Mouse (Mus musculus): ENCODE measurements at regions not wholly inside any gene's neighbourhood (a gene's known extent, or its start where the extent isn't known, plus 50 kb on each side); places are given as distances from the start of the nearest gene placed in this dataset.
A peak's percentile ranks its signal among the peaks of the same experiment; 100 is the strongest.

- Histone ChIP-seq H3K4me2 (ENCODE audit: insufficient read depth, low read depth, poor library complexity, severe bottlenecking) (no peak overlapping the region), H3K9me3 (replicated peaks; ENCODE audit: low read length) (no peaks in the 10 kb centered on the region), H3K27ac (ENCODE audit: insufficient read depth, low read depth) (no peak overlapping the region), H3K36me3 (replicated peaks in 1 of 2; ENCODE audit: control insufficient read depth in 1 of 2, insufficient read depth in 1 of 2, low read length in 1 of 2) (no peaks in the 10 kb centered on the region), H3K79me2 (replicated peaks; ENCODE audit: control insufficient read depth, extremely low read depth, insufficient read depth, poor library complexity, severe bottlenecking) (no peaks in the 10 kb centered on the region), H3K27me3 (replicated peaks) (no peaks in the 10 kb centered on the region), H3K9ac (ENCODE audit: insufficient read depth, low read depth) (no peak overlapping the region), H3K4me3 (replicated peaks in 1 of 3; ENCODE audit: low read depth in 2 of 3, low read length in 2 of 3, poor library complexity in 1 of 3) (no peak overlapping the region), H3K4me1 (ENCODE audit: control insufficient read depth in 1 of 2, insufficient read depth in 2 of 2) (peaks cover 0 to 4% of the 10 kb centered on the region in 2 experiments; a peak in 1 of 4 replicates)
- TF ChIP-seq RAD21 (IDR thresholded peaks at IDR 0.05; ENCODE audit: low read depth, low read length) (peak; percentile 66), EP300 (IDR thresholded peaks at IDR 0.05; ENCODE audit: low read length) (no peak), SMC3 (IDR thresholded peaks at IDR 0.05; ENCODE audit: low read depth, low read length) (peak; percentile 59), CTCF (conservative IDR thresholded peaks at IDR 0.05 in 1 of 2, IDR thresholded peaks at IDR 0.05 in 1 of 2; ENCODE audit: low read depth in 2 of 2, low read length in 2 of 2) (peak in 1 of 2 experiments; percentile 60; a peak in 2 of 4 replicates)
- dilution Hi-C loops (cut with MboI; ENCODE audit: extremely low pct_ligation_motif_present, extremely low pct_unique_long_range_greater_than_20kb, low sequenced_read_pairs), result no loop called here
- in situ Hi-C loops (cut with MboI; ENCODE audit: low pct_ligation_motif_present, low pct_unique_long_range_greater_than_20kb, low sequenced_read_pairs), result no loop called here
- peak; percentile 32 for DNase-seq (ENCODE audit: extremely low read depth)
Measured at GRCm38 (mm10) chrX:169438626-169439025, 118.5 kb upstream of the Hccs start.

GRCm38 (mm10) chrX:169433903-169434302 is 113.7 kb upstream of the Hccs start:
- H3K27ac ChIP-seq (ENCODE audit: insufficient read depth, low read depth), result no peak overlapping the region
- H3K9me3 ChIP-seq (replicated peaks; ENCODE audit: low read length), result no peaks in the 10 kb centered on the region
- TF ChIP-seq NRF1 (IDR thresholded peaks at IDR 0.05; ENCODE audit: low read depth, low read length) (no peak), CHD1 (IDR thresholded peaks at IDR 0.05; ENCODE audit: low read depth, low read length) (no peak), CHD2 (IDR thresholded peaks at IDR 0.05; ENCODE audit: low read length) (no peak), TCF12 (IDR thresholded peaks at IDR 0.05; ENCODE audit: low read depth, low read length) (no peak), BHLHE40 (IDR thresholded peaks at IDR 0.05; ENCODE audit: low read depth, low read length) (no peak), MAFK (IDR thresholded peaks at IDR 0.05; ENCODE audit: insufficient replicate concordance, low read length) (no peak), UBTF (IDR thresholded peaks at IDR 0.05; ENCODE audit: low read depth, low read length) (no peak), MAZ (IDR thresholded peaks at IDR 0.05; ENCODE audit: low read depth, low read length) (no peak), MYC (IDR thresholded peaks at IDR 0.05; ENCODE audit: low read depth, low read length) (no peak), E2F4 (IDR thresholded peaks at IDR 0.05; ENCODE audit: insufficient replicate concordance, low read depth, low read length) (no peak), EP300 (IDR thresholded peaks at IDR 0.05; ENCODE audit: low read length) (no peak), USF2 (conservative IDR thresholded peaks at IDR 0.05; ENCODE audit: low read depth, low read length) (no peak), KAT2A (IDR thresholded peaks at IDR 0.05; ENCODE audit: insufficient replicate concordance, low read length) (no peak)
- H3K36me3 ChIP-seq (replicated peaks in 1 of 2; ENCODE audit: control insufficient read depth in 1 of 2, insufficient read depth in 1 of 2, low read length in 1 of 2), result no peaks in the 10 kb centered on the region
- no peaks in the 10 kb centered on the region for H3K79me2 ChIP-seq (replicated peaks; ENCODE audit: control insufficient read depth, extremely low read depth, insufficient read depth, poor library complexity, severe bottlenecking)
- no peak overlapping the region for H3K9ac ChIP-seq (ENCODE audit: insufficient read depth, low read depth)
- DNase-seq (ENCODE audit: extremely low read depth), result no peak
- dilution Hi-C loops (cut with MboI; ENCODE audit: extremely low pct_ligation_motif_present, extremely low pct_unique_long_range_greater_than_20kb, low sequenced_read_pairs), result no loop called here
- H3K27me3 ChIP-seq (replicated peaks), result no peaks in the 10 kb centered on the region
- in situ Hi-C loops (cut with MboI; ENCODE audit: low pct_ligation_motif_present, low pct_unique_long_range_greater_than_20kb, low sequenced_read_pairs), result no loop called here
- no peak overlapping the region for H3K4me3 ChIP-seq (replicated peaks in 1 of 3; ENCODE audit: low read depth in 2 of 3, low read length in 2 of 3, poor library complexity in 1 of 3)
- no peak overlapping the region for H3K4me2 ChIP-seq (ENCODE audit: insufficient read depth, low read depth, poor library complexity, severe bottlenecking)
- H3K4me1 ChIP-seq (ENCODE audit: control insufficient read depth in 1 of 2, insufficient read depth in 2 of 2), result peaks cover 0 to 1% of the 10 kb centered on the region in 2 experiments; a peak in 1 of 4 replicates
